Mouse (Mus musculus) adrenal gland, adult 8-10 months (tissue): Measurements from ENCODE around the gene Wsb2. TPM values are rescaled to one million over a fixed set of nuclear protein-coding genes. Genes with fewer than 3 reads are reported as not detected.
"Not testable (repeated sequence)": the region's sequence is repeated elsewhere in the genome, so short reads cannot be mapped to it uniquely, and the experiment has no call there.

Experiments used
- DNase-seq: peaks from one replicate; pipeline ENCODE4 v3.0.0; 2022
- total RNA-seq, 4 experiments: library from RNA; stranded (reverse); gene quantifications; 2 replicates each; pipeline ENCODE4 v1.2.4; 2022

Wsb2 gene
- total RNA-seq, 4 experiments from 2014 or later = 138 to 152 (median 146) TPM

DNA sequence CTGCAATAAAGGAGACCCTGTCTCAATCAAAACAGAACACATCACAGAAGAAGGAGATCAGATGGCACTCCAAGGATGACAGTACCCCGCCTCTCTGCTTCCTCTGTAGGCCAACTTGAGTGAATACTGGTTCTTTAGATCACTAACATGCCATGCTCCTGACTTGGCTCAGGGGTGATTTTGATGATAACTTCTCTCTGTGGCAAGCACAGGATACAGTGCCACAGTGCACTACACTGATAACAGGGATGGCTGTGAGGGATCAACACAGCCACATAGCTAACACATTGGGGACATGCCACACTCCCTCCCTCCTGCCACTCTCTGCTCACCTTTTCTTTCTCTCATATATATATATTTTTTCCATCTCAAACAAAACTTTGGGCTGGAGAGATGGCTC is 33.8 kb downstream of the Wsb2 start:
- DNase-seq = no peak

DNA sequence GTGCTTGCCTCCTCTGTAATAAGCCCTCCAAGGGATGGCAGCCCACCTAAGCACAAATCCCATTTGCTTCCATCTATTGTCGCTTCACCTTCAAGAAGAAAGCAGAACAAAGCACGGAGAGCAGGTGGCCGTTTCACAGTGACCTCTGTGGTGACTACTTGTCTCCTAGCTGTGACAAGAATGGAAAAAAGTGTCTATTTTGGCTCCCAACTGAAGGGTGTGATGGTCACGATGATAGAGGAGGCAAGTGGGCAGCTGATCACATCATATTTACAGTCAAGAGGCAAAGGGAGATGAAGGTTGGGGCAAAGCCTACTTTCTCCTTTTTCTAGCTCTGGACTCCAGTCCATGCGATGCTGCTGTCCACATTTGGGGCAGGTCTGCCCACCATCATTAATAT is 38.7 kb downstream of the Wsb2 start:
- no peak for DNase-seq

DNA sequence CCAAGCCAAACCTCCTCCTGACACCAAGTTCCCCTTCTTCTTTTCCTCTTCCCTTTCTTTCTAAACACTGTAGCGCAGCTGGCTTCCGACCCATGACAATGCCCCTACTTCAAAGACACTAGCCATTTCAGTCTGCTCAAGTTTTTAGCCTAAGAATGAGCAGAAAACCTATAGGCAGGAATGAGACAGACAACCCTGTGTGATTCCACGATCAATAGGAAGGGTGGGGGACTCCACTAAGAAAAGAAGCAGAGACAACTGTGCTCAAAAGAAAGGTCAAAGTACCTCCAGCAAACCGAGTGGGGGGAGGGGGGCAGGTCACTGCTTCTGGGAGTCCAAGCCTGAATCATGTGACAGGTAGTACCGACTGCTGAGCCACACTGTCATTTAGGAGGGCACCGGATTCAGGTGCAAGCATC is 39.5 kb downstream of the Wsb2 start:
- no peak for DNase-seq

DNA sequence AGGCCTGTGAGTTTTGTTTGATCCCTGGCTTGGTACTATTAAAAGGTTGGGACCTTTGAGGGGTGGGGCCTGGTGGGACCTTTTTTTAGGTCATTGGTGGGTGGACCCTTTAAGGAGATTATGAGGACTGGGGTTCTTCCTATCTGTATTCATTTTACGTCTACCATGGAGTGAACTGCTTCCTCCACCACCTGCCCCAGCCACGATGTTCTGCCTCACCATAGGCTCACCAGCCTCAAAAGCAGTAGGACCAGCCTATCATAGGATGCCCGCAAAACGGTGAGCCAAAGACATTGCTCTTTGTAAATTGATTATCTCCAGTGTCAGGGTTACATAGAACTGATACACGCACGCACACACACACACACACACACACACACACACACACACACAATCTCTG is 40.3 kb downstream of the Wsb2 start:
- DNase-seq = no peak

DNA sequence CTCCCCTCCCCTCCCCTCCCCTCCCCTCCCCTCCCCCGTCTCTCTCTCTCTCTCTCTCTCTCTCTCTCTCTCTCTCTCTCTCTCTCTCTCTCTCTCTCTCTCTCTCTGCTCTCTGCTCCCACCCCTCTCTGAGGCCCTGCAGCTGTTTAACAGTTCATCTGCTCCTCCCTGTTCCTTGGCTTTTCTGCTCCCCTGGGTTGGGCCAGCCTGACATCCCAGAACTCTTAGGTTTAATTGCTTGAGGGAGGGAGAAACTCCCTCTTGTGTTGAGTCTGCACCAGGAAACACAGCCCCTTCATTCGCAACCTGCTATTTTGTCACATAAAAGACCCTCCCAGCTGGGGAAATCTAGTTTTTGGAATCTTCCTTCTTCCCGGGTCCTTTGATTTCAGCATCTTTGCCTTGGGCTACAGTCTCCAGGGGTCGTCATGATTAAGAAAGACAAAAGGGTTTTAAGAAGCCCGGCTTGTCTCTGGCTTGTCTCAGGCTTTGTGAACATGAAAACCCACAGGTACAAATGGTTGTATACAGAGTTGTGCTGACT is 41.0 kb downstream of the Wsb2 start:
- no peak for DNase-seq

DNA sequence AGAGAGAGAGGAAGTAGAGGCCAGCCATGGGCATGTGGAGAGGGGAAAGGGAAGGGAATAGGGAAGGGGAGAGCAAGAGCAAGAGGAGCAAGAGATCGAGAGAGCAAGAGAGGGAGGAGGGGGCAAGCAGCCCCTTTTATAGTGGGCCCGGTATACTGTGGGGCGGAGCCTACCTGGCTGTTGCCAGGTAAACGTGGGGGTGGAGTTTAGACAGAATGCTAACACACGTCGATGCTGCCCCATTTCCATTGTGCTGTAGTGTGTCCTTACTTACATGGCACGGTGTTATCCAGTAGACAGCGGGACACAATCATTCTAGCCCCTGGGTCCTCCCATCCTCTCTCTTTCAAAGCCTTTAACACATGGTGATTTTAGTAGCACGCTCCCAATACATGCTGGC is 42.2 kb downstream of the Wsb2 start:
- DNase-seq = no peak

DNA sequence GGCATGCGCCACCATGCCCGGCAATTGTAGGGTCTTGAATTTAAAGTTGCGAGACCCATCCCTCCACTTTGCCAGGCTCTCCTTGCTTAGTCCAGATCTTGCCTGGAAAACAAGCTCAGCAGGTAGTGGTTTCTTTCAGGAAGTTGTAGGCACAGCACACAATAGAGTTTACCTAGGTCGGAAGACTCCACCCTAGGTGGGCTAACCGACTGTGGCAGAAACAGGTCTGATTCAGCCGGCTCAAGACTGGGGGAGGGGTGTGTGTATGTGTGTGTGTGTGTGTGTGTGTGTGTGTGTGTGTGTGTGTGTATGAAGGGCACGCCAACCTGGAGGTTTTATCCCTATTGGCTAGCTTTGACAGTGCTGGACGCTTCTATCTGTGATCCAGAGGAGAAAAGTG is 46.5 kb downstream of the Wsb2 start:
- DNase-seq = no peak

DNA sequence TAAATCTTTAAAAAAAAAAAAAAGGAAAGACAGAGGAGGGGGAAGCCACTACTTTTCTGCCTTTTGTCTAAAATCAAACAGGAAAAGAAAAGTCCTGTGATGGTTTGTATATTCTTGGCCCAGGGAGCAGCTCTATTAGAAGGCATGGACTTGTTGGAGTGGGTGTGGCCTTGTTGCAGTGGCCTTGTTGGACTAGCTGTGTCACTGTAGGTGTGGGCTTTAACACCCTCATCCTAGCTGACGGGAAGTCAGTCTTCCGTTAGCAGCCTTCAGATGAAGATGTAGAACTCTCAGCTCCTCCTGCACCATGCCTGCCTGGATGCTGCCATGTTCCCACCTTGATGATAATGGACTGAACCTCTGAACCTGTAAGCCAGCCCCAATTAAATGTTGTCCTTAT is 47.6 kb downstream of the Wsb2 start:
- not testable (repeated sequence) for DNase-seq

DNA sequence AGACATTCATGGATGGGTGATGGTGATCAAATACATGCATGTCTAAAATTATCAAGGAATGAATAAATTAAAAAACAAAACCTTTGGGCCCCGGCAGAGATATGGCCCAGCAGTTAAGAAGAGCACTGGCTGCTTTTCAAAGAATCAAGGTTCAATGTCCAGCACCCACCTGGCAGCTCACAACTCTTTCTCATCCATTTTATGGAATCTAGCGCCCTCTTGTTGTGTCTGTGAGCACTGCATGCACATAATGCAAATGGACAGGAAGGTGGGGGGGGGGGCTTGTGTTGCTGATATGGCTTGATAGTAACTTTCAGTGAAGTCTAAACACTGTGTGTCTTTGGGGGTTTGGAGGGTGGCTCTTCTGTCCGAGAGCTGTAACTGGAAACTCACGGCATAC is 51.1 kb downstream of the Wsb2 start:
- no peak for DNase-seq

DNA sequence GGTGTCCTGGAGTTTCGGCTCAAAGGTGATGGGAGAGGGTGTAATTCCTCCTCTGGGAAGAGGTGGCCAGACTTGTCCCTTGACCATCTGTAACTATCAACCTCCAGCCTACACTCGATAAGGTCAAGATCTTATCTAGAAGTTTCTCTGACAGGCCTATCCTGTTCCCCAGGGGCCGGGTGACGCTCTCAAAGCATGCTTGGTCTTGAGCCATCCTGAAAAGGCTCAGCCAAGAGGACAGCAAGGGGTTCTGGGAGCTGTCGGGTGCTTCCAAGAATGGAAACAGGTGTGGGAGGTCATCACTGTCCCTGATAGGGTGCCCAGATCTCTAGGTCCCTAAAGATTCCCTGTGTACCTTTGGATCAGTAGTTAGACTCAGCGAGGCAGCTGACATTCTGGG is 52.3 kb downstream of the Wsb2 start:
- no peak for DNase-seq

DNA sequence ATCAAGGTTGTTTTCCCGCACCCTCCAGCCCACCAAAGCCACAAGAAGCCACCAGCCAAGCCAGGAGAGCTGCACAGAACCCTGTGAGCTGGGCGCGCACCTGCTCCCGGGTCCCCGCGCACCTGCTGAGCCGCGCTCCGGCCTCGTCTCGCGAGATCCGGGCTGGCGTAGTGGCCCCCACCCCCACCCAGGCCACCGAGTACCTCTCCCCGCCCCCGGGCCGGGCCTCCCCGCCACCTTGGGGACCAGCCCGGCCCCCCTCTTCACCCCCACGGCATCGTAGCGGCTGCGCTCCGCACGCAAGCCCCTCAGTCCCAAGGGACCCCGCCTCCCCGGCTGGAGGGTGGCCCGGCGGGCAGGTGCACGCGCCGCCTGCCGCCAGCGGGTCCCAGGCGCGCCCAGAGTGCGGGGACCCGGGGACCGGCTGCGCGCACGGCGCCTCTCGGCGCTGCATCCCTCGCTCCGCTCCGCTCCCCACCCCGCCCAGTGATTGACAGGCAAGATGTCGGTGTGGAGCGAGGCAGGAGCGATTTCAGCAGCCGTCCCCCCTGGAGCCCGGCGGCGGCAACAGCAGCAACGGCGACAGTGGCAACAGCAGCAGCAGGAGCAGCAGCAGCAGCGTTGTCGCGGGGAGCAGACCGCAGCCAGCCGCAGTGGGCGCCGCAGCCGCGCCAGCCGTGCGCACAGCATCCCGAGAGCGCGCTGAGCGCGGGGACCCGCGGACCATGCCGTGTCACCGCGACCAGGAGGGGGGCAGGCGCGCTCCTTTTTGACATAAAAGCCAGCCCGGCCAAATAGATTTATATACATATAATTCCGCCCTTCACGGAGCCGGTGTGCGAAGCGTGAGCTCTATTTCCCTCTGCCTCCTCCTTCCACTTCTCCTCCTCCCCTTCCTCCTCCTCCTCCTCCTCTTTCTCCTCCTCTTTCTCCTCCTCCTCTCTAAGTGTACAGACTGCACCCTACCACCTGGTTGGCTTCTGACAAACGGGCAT is 56.7 kb downstream of the Wsb2 start, which contains the start of gene Ksr2:
Ksr2 (plus strand) TSS at position 494 of the 995 bp plus-strand sequence.
- no peak for DNase-seq

DNA sequence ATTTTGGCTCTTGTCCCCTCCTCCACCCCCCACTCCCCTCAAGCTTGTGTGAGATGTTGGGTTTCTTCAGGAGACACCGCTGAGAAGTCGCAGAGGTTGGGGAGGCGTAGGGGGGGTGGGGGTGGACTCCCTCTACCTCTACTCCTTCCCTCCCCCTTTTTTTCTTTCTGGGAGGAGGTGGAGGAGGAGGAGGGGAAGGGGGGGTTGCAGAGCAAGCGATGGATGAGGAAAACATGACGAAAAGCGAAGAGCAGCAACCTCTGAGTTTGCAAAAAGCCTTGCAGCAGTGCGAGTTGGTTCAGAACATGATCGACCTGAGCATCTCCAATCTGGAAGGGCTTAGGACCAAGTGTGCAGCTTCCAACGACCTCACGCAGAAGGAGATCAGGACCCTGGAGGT is 57.5 kb downstream of the Wsb2 start:
- no peak for DNase-seq

DNA sequence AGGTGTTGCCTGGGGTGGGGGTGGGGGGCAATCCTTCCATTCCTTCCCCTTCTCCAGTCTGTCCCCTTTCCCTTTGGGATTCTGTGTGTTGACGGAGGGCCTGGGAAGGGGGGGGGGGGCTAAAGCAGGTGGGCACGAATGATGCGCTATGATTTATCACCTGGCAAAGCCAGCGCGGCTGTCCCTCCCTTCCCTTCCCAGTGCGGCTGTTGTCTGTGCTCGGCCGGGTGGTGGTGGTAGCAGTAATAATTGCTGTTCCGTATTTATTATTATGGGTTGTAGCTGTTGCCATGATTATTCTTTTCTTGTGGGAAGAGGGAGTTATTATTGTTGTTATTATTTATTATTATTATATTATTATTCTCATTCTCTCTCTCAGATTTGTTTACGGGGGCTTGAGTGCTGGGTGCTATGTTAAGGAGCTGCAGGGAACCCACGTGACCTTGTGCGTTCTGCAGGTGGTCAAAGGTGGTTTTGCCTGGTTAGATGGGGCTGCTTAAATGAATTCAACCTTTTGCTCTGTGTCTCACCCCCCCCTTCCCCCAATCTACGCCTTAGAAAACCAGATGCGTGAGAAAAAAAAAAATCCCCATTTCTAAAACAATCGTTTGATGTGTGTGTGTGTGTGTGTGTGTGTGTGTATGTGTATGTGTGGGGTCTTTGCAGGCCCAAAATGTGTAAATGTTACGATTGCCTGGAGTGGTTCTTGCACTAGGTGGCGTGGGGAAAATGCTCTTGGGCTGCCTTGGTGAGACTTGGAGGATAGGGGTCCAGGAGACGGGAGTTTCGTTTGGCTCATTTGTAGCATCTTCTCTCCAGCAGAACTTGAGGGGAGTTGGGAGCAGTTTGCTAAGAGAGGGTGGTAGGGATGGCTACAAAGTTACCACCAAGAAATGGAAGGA is 58.2 kb downstream of the Wsb2 start:
- DNase-seq = no peak

DNA sequence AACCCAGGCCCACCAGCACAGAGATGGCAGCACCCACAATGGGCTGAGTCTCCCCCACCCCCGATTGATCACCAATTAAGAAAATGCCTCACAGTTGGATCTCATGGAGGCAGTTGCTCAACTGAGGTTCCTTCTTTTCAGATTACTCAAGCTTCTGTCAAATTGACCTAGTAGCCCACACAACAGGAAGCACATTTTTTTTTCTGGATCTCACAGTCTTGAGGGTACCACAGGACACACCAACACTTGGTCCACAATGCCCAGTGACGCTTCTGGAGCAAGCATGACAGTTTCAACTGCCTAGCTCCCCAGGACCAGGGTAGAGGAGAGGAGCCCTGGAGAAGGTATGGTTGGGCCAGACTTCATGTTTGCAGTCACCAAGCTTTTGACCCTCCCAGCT is 60.3 kb downstream of the Wsb2 start:
- no peak for DNase-seq

Other genes with a start within 250 kb of the Wsb2 start
- 100 to 1,000 TPM; 108 to 130 (median 123) TPM for gene Suds3, start 241.2 kb upstream of the Wsb2 start, total RNA-seq
- 10 to 100 TPM; 36.8 to 59.1 (median 47.9) TPM for gene Taok3, start 237.2 kb upstream of the Wsb2 start, total RNA-seq
- gene Pebp1, start 69.7 kb upstream of the Wsb2 start, total RNA-seq = 1,000 to 10,000 TPM; 1,354 to 1,788 (median 1,543) TPM
- 10 to 100 TPM; 22.2 to 64.9 (median 42.7) TPM for gene Vsig10, start 38.2 kb upstream of the Wsb2 start, total RNA-seq
- 10 to 100 TPM in 2 of 4 experiments, 1 to 10 TPM in 2; 8.8 to 12.1 (median 9.8) TPM for gene Rfc5, start 31.7 kb downstream of the Wsb2 start, total RNA-seq
- gene Ksr2, start 56.7 kb downstream of the Wsb2 start, total RNA-seq = 1 to 10 TPM; 5.9 to 9.6 (median 6.8) TPM